Comparison of ENCODE assay signal across 1 mouse cellular context in genomic region chr17:24632167-24632812, GRCm38 (mm10).
A peak's percentile ranks its signal among the peaks of the same experiment; 100 is the strongest.
TF ChIP-seq lines count a peak whose summit lies in the region.

TSS of gene Tsc2 (minus strand) at chr17:24632630.
TSS of gene Nthl1 (plus strand) at chr17:24632680.

TF ChIP-seq in CH12.LX, 34 proteins besides CTCF, POLR2A, EP300 and RAD21 (continued from another document):
- TF ChIP-seq GABPA (IDR thresholded peaks at IDR 0.05; ENCODE audit: insufficient replicate concordance, low read depth, low read length), result peak; percentile 48; the same call in 1 of the 2 replicates
- TF ChIP-seq MXI1 (IDR thresholded peaks at IDR 0.05; ENCODE audit: low read depth, low read length), result peak; percentile 87
- no peak for TF ChIP-seq BHLHE40 (IDR thresholded peaks at IDR 0.05; ENCODE audit: low read depth, low read length)
- TF ChIP-seq USF1 (IDR thresholded peaks at IDR 0.05; ENCODE audit: low read depth, low read length), result no peak
- TF ChIP-seq CHD2 (IDR thresholded peaks at IDR 0.05; ENCODE audit: low read length), result peak; percentile 8; the same call in 1 of the 2 replicates
- peak; percentile 85 for TF ChIP-seq ELF1 (IDR thresholded peaks at IDR 0.05; ENCODE audit: low read depth, low read length)
- peak; percentile 85 for TF ChIP-seq NELFE (IDR thresholded peaks at IDR 0.05; ENCODE audit: low read depth, low read length)
- TF ChIP-seq NRF1 (IDR thresholded peaks at IDR 0.05; ENCODE audit: low read depth, low read length), result peak; percentile 73
- TF ChIP-seq MAZ (IDR thresholded peaks at IDR 0.05; ENCODE audit: low read depth, low read length), result peak; percentile 95
- no peak for TF ChIP-seq MEF2A (IDR thresholded peaks at IDR 0.05; ENCODE audit: borderline replicate concordance, low read depth, low read length)
TF ChIP-seq in CH12.LX: peak in this region for 15.
